Mouse (Mus musculus) lung, postnatal 0 days (tissue): ENCODE measurements around the gene Anapc4. TPM values are rescaled to one million over a fixed set of nuclear protein-coding genes. Genes with fewer than 3 reads are reported as not detected.

ENCODE experiments used
- ATAC-seq: fragments of 200-750 bp; cut with Nextera tagmentation; 2 replicates; pipeline ENCODE4 v1.8.0; 2017; ENCODE audit warnings: moderate library complexity
- DNase-seq: peaks from one replicate; pipeline ENCODE4 v3.0.0-alpha.2; 2016; ENCODE audit warnings: low spot score
- H3K27ac ChIP-seq: fragments of 300-500 bp; sonication (generic); 2 replicates; pipeline ENCODE4 v1.5.1; 2014; ENCODE audit warnings: antibody characterized with exemption, mild to moderate bottlenecking, low read length, mixed read lengths
- H3K27me3 ChIP-seq: fragments of 300-500 bp; sonication (generic); replicated peaks from 2 replicates; pipeline ENCODE4 v1.6.1; 2014; ENCODE audit warnings: low read length, mixed read lengths; ENCODE audit not compliant: insufficient read depth
- H3K36me3 ChIP-seq: fragments of 300-500 bp; sonication (generic); 2 replicates; pipeline ENCODE4 v1.6.1; 2014; ENCODE audit warnings: low read length, mixed read lengths; ENCODE audit not compliant: insufficient read depth
- H3K4me1 ChIP-seq: fragments of 300-500 bp; sonication (generic); 2 replicates; pipeline ENCODE4 v1.6.1; 2014; ENCODE audit warnings: antibody characterized with exemption, low read depth, low read length, mixed read lengths; ENCODE audit not compliant: insufficient read depth
- H3K4me2 ChIP-seq: fragments of 300-500 bp; sonication (generic); replicated peaks from 2 replicates; pipeline ENCODE4 v1.6.1; 2014; ENCODE audit warnings: low read depth, mild to moderate bottlenecking, low read length, moderate library complexity, mixed read lengths
- H3K4me3 ChIP-seq: fragments of 300-500 bp; sonication (generic); 2 replicates; pipeline ENCODE4 v1.5.1; 2014; ENCODE audit warnings: low read depth, low read length
- H3K9ac ChIP-seq: fragments of 300-500 bp; sonication (generic); replicated peaks from 2 replicates; pipeline ENCODE4 v1.6.1; 2014; ENCODE audit warnings: low read depth, mild to moderate bottlenecking
- H3K9me3 ChIP-seq: fragments of 300-500 bp; sonication (generic); 2 replicates; pipeline ENCODE4 v1.6.1; 2016; ENCODE audit warnings: low read length, mixed read lengths
- CTCF ChIP-seq: IDR thresholded peaks from 2 replicates; pipeline ENCODE4 v1.5.1; 2016; ENCODE audit warnings: antibody characterized with exemption, mild to moderate bottlenecking
- EP300 ChIP-seq: IDR thresholded peaks from 2 replicates; pipeline ENCODE4 v1.6.1; 2016; ENCODE audit warnings: antibody characterized with exemption, mild to moderate bottlenecking, control low read depth
- WGBS: fragments of 180-500 bp; shearing (Covaris S2); extraction: QIAGEN DNeasy Blood & Tissue Kit; methylation state at CpG from one replicate; pipeline ENCODE4 v1.1.7; 2014; 5-methylcytosine and 5-hydroxymethylcytosine counted together
- polyA plus RNA-seq: library from polyadenylated mRNA; unstranded; fragments of >200 nt; fragmentation: Nextera tagmentation; extraction: Ambion mirVana; gene quantifications from 2 replicates; pipeline ENCODE4 v1.2.1, GENCODE M21; 2015

Gene Anapc4
- polyA plus RNA-seq, 1 experiment from 2014 or later = 65.3 TPM

GRCm38 (mm10) chr5:52806349-52806748 lies 27.5 kb upstream of the Anapc4 start:
- Histone ChIP-seq H3K9me3 (no peaks in the 10 kb centered on the region), H3K27ac (no peak overlapping the region), H3K27me3 (no peaks in the 10 kb centered on the region), H3K36me3 (peaks cover 9% of the 10 kb centered on the region; the same call in 1 of the 2 replicates), H3K9ac (no peak overlapping the region), H3K4me2 (no peak overlapping the region), H3K4me3 (no peak overlapping the region), H3K4me1 (no peaks in the 10 kb centered on the region)
- no peak for DNase-seq
- ATAC-seq = no peak
- no peak for TF ChIP-seq EP300
- TF ChIP-seq CTCF = no peak
- WGBS = 78% methylated on average over 8 of the region's 8 CpGs

GRCm38 (mm10) chr5:52807030-52807429 lies 26.8 kb upstream of the Anapc4 start:
- 82% methylated on average over 7 of the region's 7 CpGs for WGBS
- TF ChIP-seq CTCF = no peak
- TF ChIP-seq EP300 = no peak
- Histone ChIP-seq H3K9ac (no peak overlapping the region), H3K27me3 (no peaks in the 10 kb centered on the region), H3K4me3 (no peak overlapping the region), H3K9me3 (no peaks in the 10 kb centered on the region), H3K4me1 (no peaks in the 10 kb centered on the region), H3K27ac (no peak overlapping the region), H3K4me2 (no peak overlapping the region), H3K36me3 (peaks cover 9% of the 10 kb centered on the region; the same call in 1 of the 2 replicates)
- ATAC-seq (no peak), DNase-seq (no peak)

GRCm38 (mm10) chr5:52810446-52810845 lies 23.4 kb upstream of the Anapc4 start:
- Histone ChIP-seq H3K9ac (no peak overlapping the region), H3K4me3 (no peak overlapping the region), H3K4me1 (no peaks in the 10 kb centered on the region), H3K27ac (no peak overlapping the region), H3K9me3 (no peaks in the 10 kb centered on the region), H3K27me3 (no peaks in the 10 kb centered on the region), H3K4me2 (no peak overlapping the region), H3K36me3 (peaks cover 9% of the 10 kb centered on the region; the same call in 1 of the 2 replicates)
- no peak for ATAC-seq
- TF ChIP-seq CTCF (no peak), EP300 (no peak)
- over 99% methylated on average over 6 of the region's 6 CpGs for WGBS
- DNase-seq = no peak

- no peaks in the 10 kb centered on the region for H3K9me3 ChIP-seq
- H3K4me2 ChIP-seq = no peak overlapping the region
- DNase-seq (peak; percentile 17), ATAC-seq (peak; percentile 44; the same call in 1 of the 2 replicates)
- no peak overlapping the region for H3K4me3 ChIP-seq
- no peak overlapping the region for H3K9ac ChIP-seq
- no peaks in the 10 kb centered on the region for H3K4me1 ChIP-seq
- H3K27ac ChIP-seq = no peak overlapping the region
- H3K36me3 ChIP-seq = peaks cover 15% of the 10 kb centered on the region; the same call in 1 of the 2 replicates
- 85% methylated on average over 14 of the region's 14 CpGs for WGBS
- TF ChIP-seq EP300 = no peak
- no peak for TF ChIP-seq CTCF
- no peaks in the 10 kb centered on the region for H3K27me3 ChIP-seq
These were observed 22.8 kb upstream of the Anapc4 start for GRCm38 (mm10) chr5:52811056-52811455.

DNA sequence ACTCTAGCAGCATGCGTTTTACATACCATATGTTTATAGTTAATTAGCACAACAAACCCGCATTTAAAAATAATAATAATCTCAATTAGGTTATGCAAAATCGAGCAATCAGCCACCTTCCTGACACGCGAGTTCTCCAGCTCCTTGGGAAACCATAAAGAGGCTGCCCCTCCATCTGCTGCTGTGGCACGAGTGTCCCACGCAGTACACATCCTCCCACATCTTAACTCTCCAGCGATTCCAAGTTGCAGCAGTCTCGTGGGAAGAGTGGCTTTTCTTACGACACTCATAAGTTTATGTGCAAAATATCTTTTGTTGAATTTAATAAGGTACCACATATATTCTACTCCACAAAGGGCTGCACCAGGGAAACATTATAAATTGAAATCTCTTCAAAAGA lies 21.4 kb upstream of the Anapc4 start:
- Histone ChIP-seq H3K4me3 (no peak overlapping the region), H3K9me3 (no peaks in the 10 kb centered on the region), H3K4me2 (no peak overlapping the region), H3K36me3 (peaks cover 18% of the 10 kb centered on the region; the same call in 1 of the 2 replicates), H3K27ac (no peak overlapping the region), H3K9ac (no peak overlapping the region), H3K4me1 (no peaks in the 10 kb centered on the region), H3K27me3 (no peaks in the 10 kb centered on the region)
- TF ChIP-seq EP300 (no peak), CTCF (no peak)
- ATAC-seq (no peak), DNase-seq (no peak)
- 92% methylated on average over 10 of the region's 10 CpGs for WGBS

GRCm38 (mm10) chr5:52813312-52813711 lies 20.5 kb upstream of the Anapc4 start:
- 89% methylated on average over 7 of the region's 7 CpGs for WGBS
- DNase-seq = no peak

DNA sequence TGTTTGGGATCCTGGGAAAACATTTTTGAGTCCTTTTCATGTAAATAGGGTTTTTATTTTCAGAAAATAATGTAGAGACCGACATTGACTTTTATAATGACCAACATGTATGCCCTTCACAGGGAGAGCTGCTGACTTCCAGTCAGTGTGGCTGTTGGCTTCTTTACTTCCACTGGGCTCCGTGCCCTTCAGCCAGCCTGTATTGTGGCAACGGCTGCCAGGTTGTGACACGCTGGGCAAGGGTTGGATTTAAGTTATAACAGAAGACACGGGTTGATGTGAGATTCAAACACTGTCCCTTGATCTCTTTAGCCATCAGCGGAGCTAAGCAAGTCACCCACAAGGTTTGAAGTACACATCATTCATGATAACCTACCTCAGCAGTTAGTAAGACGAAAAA lies 15.1 kb upstream of the Anapc4 start:
- no peak for ATAC-seq
- H3K27me3 ChIP-seq = no peaks in the 10 kb centered on the region
- H3K9me3 ChIP-seq = no peaks in the 10 kb centered on the region
- no peak for DNase-seq
- H3K27ac ChIP-seq = no peak overlapping the region
- H3K4me2 ChIP-seq = no peak overlapping the region
- H3K36me3 ChIP-seq = peaks cover 9% of the 10 kb centered on the region; the same call in 1 of the 2 replicates
- no peaks in the 10 kb centered on the region for H3K4me1 ChIP-seq
- no peak overlapping the region for H3K9ac ChIP-seq
- 89% methylated on average over 7 of the region's 7 CpGs for WGBS
- no peak overlapping the region for H3K4me3 ChIP-seq
- no peak for TF ChIP-seq CTCF

More at GRCm38 (mm10) chr5:52813312-52813711, 20.5 kb upstream of the Anapc4 start:
- no peak for ATAC-seq
- peaks cover 16% of the 10 kb centered on the region; the same call in 1 of the 2 replicates for H3K36me3 ChIP-seq
- no peak overlapping the region for H3K4me3 ChIP-seq
- H3K9me3 ChIP-seq = no peaks in the 10 kb centered on the region
- no peak overlapping the region for H3K9ac ChIP-seq
- TF ChIP-seq CTCF = no peak
- TF ChIP-seq EP300 = no peak
- no peak overlapping the region for H3K27ac ChIP-seq
- H3K4me1 ChIP-seq = no peaks in the 10 kb centered on the region
- H3K4me2 ChIP-seq = no peak overlapping the region
- no peaks in the 10 kb centered on the region for H3K27me3 ChIP-seq
